ENCODE assay signal across 8 mouse cellular contexts in genomic region chr12:80518757-80519620, GRCm38 (mm10). TPM values are rescaled to one million over a fixed set of nuclear protein-coding genes. Genes with fewer than 3 reads are reported as not detected.
DNase-seq lines count a peak whose midpoint lies in the region; ATAC-seq and TF ChIP-seq lines count a peak whose summit lies in the region.

No protein-coding gene starts in this region.

- DNase-seq in adrenal gland, adult (ENCODE audit: inconsistent age in 2 of 2, low spot score in 1 of 2) = peak; percentile 24 to 58
- DNase-seq in adrenal gland, adult 8-10 months = no peak
- peak; percentile 65 to 68 for DNase-seq in left cerebral cortex, postnatal 14 days (ENCODE audit: low spot score in 2 of 2)
- peak; percentile 83 for DNase-seq in neural tube, embryonic 10.5 days (ENCODE audit: extremely low spot score, low spot score)

- no peak overlapping the region for H3K27ac ChIP-seq in heart, embryonic 15.5 days

- WGBS in heart, embryonic 15.5 days = under 1% methylated on average over 89 of the region's 90 CpGs

- peaks cover 26% of the 10 kb centered on the region for H3K4me1 ChIP-seq in E14TG2a.4 (replicated peaks; ENCODE audit: low read depth, low read length)
- peaks cover 20% of the 10 kb centered on the region for H3K4me1 ChIP-seq in heart, embryonic 15.5 days (replicated peaks)

- no peaks in the 10 kb centered on the region for H3K9me3 ChIP-seq in E14TG2a.4 (ENCODE audit: low read length)
- no peaks in the 10 kb centered on the region for H3K9me3 ChIP-seq in heart, embryonic 15.5 days (replicated peaks)

- H3K36me3 ChIP-seq in E14TG2a.4 (ENCODE audit: insufficient read depth, low read length) = no peaks in the 10 kb centered on the region
- no peaks in the 10 kb centered on the region for H3K36me3 ChIP-seq in heart, embryonic 15.5 days

- H3K9ac ChIP-seq in heart, embryonic 15.5 days = peak overlapping the region; percentile 56

- peaks cover 96% of the 10 kb centered on the region for H3K27me3 ChIP-seq in E14TG2a.4 (ENCODE audit: insufficient read depth, low read length)
- peaks cover 80% of the 10 kb centered on the region for H3K27me3 ChIP-seq in heart, embryonic 15.5 days

- peak overlapping the region; percentile 90 for H3K4me3 ChIP-seq in E14TG2a.4 (replicated peaks; ENCODE audit: low read length)
- peak overlapping the region; percentile 65 for H3K4me3 ChIP-seq in heart, embryonic 15.5 days

- no peak for TF ChIP-seq CTCF in E14TG2a.4 (conservative IDR thresholded peaks at IDR 0.05; ENCODE audit: low read length)

- intact Hi-C loops in left cerebral cortex, postnatal 14 days (cut with DNase I) = loop anchor here (5.0 kb wide), 1 partner anchor 63 kb away; no protein-coding TSS in a partner anchor

- peak overlapping the region; percentile 97 for H3K4me2 ChIP-seq in heart, embryonic 15.5 days

- 0 out of 2 replicates have a peak, but pooled peaks have one; percentile 36 for ATAC-seq in common myeloid progenitor, adult 5-6 weeks (replicated peaks; ENCODE audit: low read depth, poor library complexity, severe bottlenecking)
- peak; percentile 57 for ATAC-seq in heart, embryonic 15.5 days (replicated peaks; ENCODE audit: insufficient number of reproducible peaks, insufficient read depth, low FRiP score, low read depth)
- ATAC-seq in erythroid progenitor cell, adult 5-6 weeks (replicated peaks; ENCODE audit: low FRiP score, poor library complexity, severe bottlenecking) = no peak

RNA-seq across cellular contexts. Expression of gene Galnt16, which starts 0.9 kb away (rescaled TPM):
- 10 to 100 TPM in 1 of 4 experiments, 1 to 10 TPM in 3; 9.3 to 14.4 (median 9.6) TPM for total RNA-seq in adrenal gland, adult 8-10 months (2022)
- not detected in 2 replicates for total RNA-seq in common myeloid progenitor, adult 5-6 weeks (2017)
- polyA plus RNA-seq in heart, embryonic 15.5 days (2015; fragmentation: Nextera tagmentation; extraction: Ambion mirVana) = 6.9 and 11.1 TPM in 2 replicates
- 10 to 100 TPM; 61.8 to 73.1 TPM for total RNA-seq in left cerebral cortex, postnatal 14 days (2021)
- total RNA-seq in erythroid progenitor cell, adult 5-6 weeks (2015; ENCODE audit: low replicate concordance) = not detected in 2 replicates
- not detected in 2 replicates for total RNA-seq in erythroid progenitor cell, adult 5-6 weeks (2017; ENCODE audit: low replicate concordance)

RNA-seq across cellular contexts. Expression of gene Exd2, which starts 56.1 kb away (rescaled TPM):
- 10 to 100 TPM; 24.7 to 42.5 (median 31.2) TPM for total RNA-seq in adrenal gland, adult 8-10 months (2022)
- 11.9 and 17.7 TPM in 2 replicates for total RNA-seq in common myeloid progenitor, adult 5-6 weeks (2017)
- polyA plus RNA-seq in heart, embryonic 15.5 days (2015; fragmentation: Nextera tagmentation; extraction: Ambion mirVana) = 16.3 and 18.5 TPM in 2 replicates
- total RNA-seq in left cerebral cortex, postnatal 14 days (2021) = 100 to 1,000 TPM in 1 of 2 experiments, 10 to 100 TPM in 1; 97.7 to 134 TPM
- total RNA-seq in erythroid progenitor cell, adult 5-6 weeks (2015; ENCODE audit: low replicate concordance) = 2.2 and 9.6 TPM in 2 replicates
- total RNA-seq in erythroid progenitor cell, adult 5-6 weeks (2017; ENCODE audit: low replicate concordance) = 0.77 and 21.9 TPM in 2 replicates

Comparison
In these comparisons a context has a peak if more than half of its experiments do, and no peak if none do; other contexts are left out.
1. RNA of gene Galnt16, which starts 0.9 kb away (total RNA-seq): 61.8 to 73.1 TPM in left cerebral cortex, postnatal 14 days and 9.3 to 14.4 TPM in adrenal gland, adult 8-10 months; not detected in common myeloid progenitor, adult 5-6 weeks and not detected in erythroid progenitor cell, adult 5-6 weeks; every median in the first group is over 10 times any median in the second.